Mouse (Mus musculus) heart, adult 2 months (tissue): Measurements from ENCODE around the gene Klrb1c.

Experiments used
- CTCF ChIP-seq: fragments of 200-600 bp; IDR thresholded peaks from 2 replicates; pipeline ENCODE4 v1.8.1; 2022; ENCODE audit warnings: antibody characterized with exemption, mild to moderate bottlenecking, moderate library complexity
- EP300 ChIP-seq: fragments of 200-500 bp; IDR thresholded peaks from 2 replicates; pipeline ENCODE4 v1.6.1; 2011; ENCODE audit warnings: low read depth, low read length, control low read depth; ENCODE audit not compliant: insufficient read depth
- POLR2A ChIP-seq: fragments of 200-500 bp; IDR thresholded peaks from 2 replicates; pipeline ENCODE4 v1.6.1; 2011; ENCODE audit warnings: mild to moderate bottlenecking, low read depth, low read length, control low read depth; ENCODE audit not compliant: insufficient read depth

GRCm38 (mm10) chr6:128796321-128796955, 7.4 kb upstream of the Klrb1c start:
- TF ChIP-seq POLR2A (no peak), EP300 (no peak), CTCF (no peak)
